Comparison of ENCODE assay signal across 8 mouse cellular contexts in genomic region chr5:115564737-115565393, GRCm38 (mm10). TPM values are rescaled to one million over a fixed set of nuclear protein-coding genes. Genes with fewer than 3 reads are reported as not detected.
A peak's percentile ranks its signal among the peaks of the same experiment; 100 is the strongest.
DNase-seq lines count a peak whose midpoint lies in the region; ATAC-seq and TF ChIP-seq lines count a peak whose summit lies in the region.

TSS of gene Gcn1l1 (plus strand) at chr5:115565254.

- DNase-seq in Muller cell, postnatal 12 days (ENCODE audit: inconsistent ontology term) = peak; percentile 76
- DNase-seq in cerebellum, adult 9-11 months = peak; percentile 81
- peak in 1 of 2 experiments; percentile 73 for DNase-seq in frontal cortex, adult 2 months (ENCODE audit: extremely low spot score in 1 of 2, low spot score in 1 of 2)
- DNase-seq in hindbrain, embryonic 10.5 days (ENCODE audit: low spot score) = peak; percentile 81
- peak; percentile 71 to 80 for DNase-seq in layer of hippocampus, postnatal 10 days (ENCODE audit: low spot score in 2 of 2)
- DNase-seq in lung, postnatal 0 days (ENCODE audit: low spot score) = peak; percentile 76
- peak; percentile 71 for DNase-seq in ovary, postnatal 10 days (ENCODE audit: low spot score)
- DNase-seq in thymus, postnatal 10 days (ENCODE audit: low spot score in 2 of 2) = peak; percentile 59 to 68

- H3K4me3 ChIP-seq in hindbrain, embryonic 10.5 days = peak within 1 kb of the TSS; percentile 97
- peak within 1 kb of the TSS; percentile 86 for H3K4me3 ChIP-seq in lung, postnatal 0 days (ENCODE audit: low read depth, low read length)

- peaks cover 51% of the 10 kb centered on the region for H3K36me3 ChIP-seq in hindbrain, embryonic 10.5 days
- H3K36me3 ChIP-seq in lung, postnatal 0 days (ENCODE audit: insufficient read depth, low read length) = peaks cover 5% of the 10 kb centered on the region; the same call in 1 of the 2 replicates

- ATAC-seq in lung, postnatal 0 days = peak; percentile 91

- peak within 1 kb of the TSS; percentile 93 for H3K4me2 ChIP-seq in lung, postnatal 0 days (replicated peaks; ENCODE audit: low read depth, low read length)

- H3K27me3 ChIP-seq in hindbrain, embryonic 10.5 days (ENCODE audit: insufficient read depth, poor library complexity, severe bottlenecking) = no peaks in the 10 kb centered on the region
- H3K27me3 ChIP-seq in lung, postnatal 0 days (replicated peaks; ENCODE audit: insufficient read depth, low read length) = no peaks in the 10 kb centered on the region

- TF ChIP-seq EP300 in lung, postnatal 0 days (IDR thresholded peaks at IDR 0.05) = no peak

- peaks cover 71% of the 10 kb centered on the region for H3K4me1 ChIP-seq in hindbrain, embryonic 10.5 days (replicated peaks)
- H3K4me1 ChIP-seq in lung, postnatal 0 days (ENCODE audit: insufficient read depth, low read depth, low read length) = peaks cover 12% of the 10 kb centered on the region

- H3K27ac ChIP-seq in hindbrain, embryonic 10.5 days = peak within 1 kb of the TSS; percentile 94
- peak within 1 kb of the TSS; percentile 40 for H3K27ac ChIP-seq in lung, postnatal 0 days (ENCODE audit: low read length)

- WGBS in hindbrain, embryonic 10.5 days = 2% methylated on average over 55 of the region's 55 CpGs
- 7% methylated on average over 51 of the region's 55 CpGs for WGBS in lung, postnatal 0 days

- H3K9ac ChIP-seq in lung, postnatal 0 days (replicated peaks; ENCODE audit: low read depth) = peak within 1 kb of the TSS; percentile 45

- TF ChIP-seq CTCF in lung, postnatal 0 days (IDR thresholded peaks at IDR 0.05) = peak; percentile 69

- H3K9me3 ChIP-seq in hindbrain, embryonic 10.5 days = no peaks in the 10 kb centered on the region
- H3K9me3 ChIP-seq in lung, postnatal 0 days (ENCODE audit: low read length) = no peaks in the 10 kb centered on the region

RNA-seq across cellular contexts. Expression of gene Gcn1l1, which starts in this region (rescaled TPM):
- polyA plus RNA-seq in frontal cortex, adult 2 months (2012; rRNA removed) = 37.6 and 38.2 TPM in 2 replicates
- 56.9 and 57.5 TPM in 2 replicates for polyA plus RNA-seq in hindbrain, embryonic 10.5 days (2016; fragmentation: Nextera tagmentation; extraction: Ambion mirVana)
- total RNA-seq in layer of hippocampus, postnatal 10 days (2021) = 10 to 100 TPM; 76.4 to 96.2 TPM
- polyA plus RNA-seq in lung, postnatal 0 days (2015; fragmentation: Nextera tagmentation; extraction: Ambion mirVana) = 13.1 and 14.5 TPM in 2 replicates
